Mouse (Mus musculus) brain, embryonic 14.5 days (tissue): ENCODE measurements around the gene Cyp26b1.

Experiments used
- CTCF ChIP-seq: fragments of 200-500 bp; IDR thresholded peaks from 2 replicates; pipeline ENCODE4 v1.5.1; 2012; ENCODE audit warnings: inconsistent platforms, mild to moderate bottlenecking, moderate library complexity, borderline replicate concordance; ENCODE audit not compliant: insufficient read depth, insufficient read length; ENCODE audit errors: extremely low read depth
- POLR2A ChIP-seq: fragments of 200-500 bp; IDR thresholded peaks from 2 replicates; pipeline ENCODE4 v1.6.1; 2012; ENCODE audit warnings: mild to moderate bottlenecking, inconsistent platforms, borderline replicate concordance; ENCODE audit not compliant: poor library complexity, insufficient read depth, insufficient read length, severe bottlenecking; ENCODE audit errors: extremely low read depth

- TF ChIP-seq CTCF: no peak
- no peak for TF ChIP-seq POLR2A
Observed at GRCm38 (mm10) chr6:84588221-84588894, 5.3 kb downstream of the Cyp26b1 start.
